23 mouse cellular contexts compared by ENCODE assay signal in the genomic region with DNA sequence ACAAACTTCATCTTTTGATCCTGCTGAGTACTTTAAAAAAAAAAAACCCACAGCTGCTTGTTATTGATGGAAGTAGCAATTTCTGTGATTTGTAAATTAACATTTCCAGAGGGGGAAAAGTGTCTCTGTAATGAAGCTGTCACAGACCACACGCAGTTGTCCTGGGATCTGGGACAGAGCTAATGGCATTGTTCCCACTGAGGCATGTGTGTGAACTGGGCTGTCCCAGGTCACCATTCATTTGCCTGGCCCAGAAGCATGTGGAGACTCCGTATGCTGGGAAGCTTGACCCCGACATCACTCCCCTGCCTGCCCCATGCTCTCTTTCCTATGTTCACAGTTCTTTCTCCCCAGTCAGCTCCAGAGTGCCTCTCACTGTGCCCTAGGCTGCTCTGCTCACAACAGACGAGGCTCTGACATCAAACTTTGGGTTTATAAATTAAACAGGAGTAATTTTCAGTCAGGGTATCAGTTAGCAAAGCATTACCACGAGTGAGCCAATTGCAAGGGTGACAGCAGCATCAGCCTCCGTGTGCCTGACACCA.
"Had no signal": no experiment of that assay in that cellular context is flagged by ENCODE, and none has a peak within 500 bp of the region (broad histone marks: within the 10 kb centered on the region; RNA-seq: fewer than 3 reads in every experiment).

No protein-coding gene starts in this region.

- H3K4me1 ChIP-seq: heart, embryonic 13.5 days; heart, embryonic 15.5 days; hindbrain, embryonic 13.5 days; hindbrain, embryonic 15.5 days; kidney, embryonic 15.5 days; limb, embryonic 13.5 days; limb, embryonic 15.5 days; liver, embryonic 12.5 days had no signal

- H3K27me3 ChIP-seq: heart, embryonic 13.5 days; heart, embryonic 15.5 days; hindbrain, embryonic 13.5 days; hindbrain, embryonic 15.5 days; kidney, embryonic 15.5 days; limb, embryonic 13.5 days; limb, embryonic 15.5 days; liver, embryonic 12.5 days had no signal

- H3K9ac ChIP-seq: heart, embryonic 13.5 days; heart, embryonic 15.5 days; hindbrain, embryonic 13.5 days; hindbrain, embryonic 15.5 days; kidney, embryonic 15.5 days; limb, embryonic 13.5 days; limb, embryonic 15.5 days; liver, embryonic 12.5 days; liver, embryonic 14.5 days had no signal

- H3K9me3 ChIP-seq: heart, embryonic 13.5 days; heart, embryonic 15.5 days; hindbrain, embryonic 13.5 days; hindbrain, embryonic 15.5 days; kidney, embryonic 15.5 days; limb, embryonic 13.5 days; limb, embryonic 15.5 days; liver, embryonic 12.5 days had no signal

- H3K4me3 ChIP-seq: heart, embryonic 13.5 days; heart, embryonic 15.5 days; hindbrain, embryonic 13.5 days; hindbrain, embryonic 15.5 days; kidney, embryonic 15.5 days; limb, embryonic 13.5 days; limb, embryonic 15.5 days; liver, embryonic 12.5 days had no signal

- H3K36me3 ChIP-seq: heart, embryonic 13.5 days; heart, embryonic 15.5 days; hindbrain, embryonic 13.5 days; hindbrain, embryonic 15.5 days; kidney, embryonic 15.5 days; limb, embryonic 13.5 days; limb, embryonic 15.5 days; liver, embryonic 12.5 days had no signal

- DNase-seq: gastrocnemius, postnatal 14 days; gastrocnemius, postnatal 36 days; heart, adult 18-20 months; heart, postnatal 14 days; heart, postnatal 36 days; kidney, adult 11 months; kidney, adult 2 months; kidney, adult 9 months; kidney, postnatal 14 days; kidney, postnatal 36 days; layer of hippocampus, adult 9-11 months; layer of hippocampus, postnatal 36 days had no signal

- H3K27ac ChIP-seq: heart, embryonic 13.5 days; heart, embryonic 15.5 days; hindbrain, embryonic 13.5 days; hindbrain, embryonic 15.5 days; hindbrain, postnatal 0 days; kidney, embryonic 15.5 days; kidney, postnatal 0 days; limb, embryonic 13.5 days; limb, embryonic 15.5 days; liver, embryonic 12.5 days; liver, embryonic 14.5 days had no signal
